Mouse (Mus musculus) neural tube, embryonic 13.5 days (tissue): ENCODE data around the gene Adcy7. TPM values are rescaled to one million over a fixed set of nuclear protein-coding genes. Genes with fewer than 3 reads are reported as not detected.

Experiments used
- ATAC-seq: fragments of 200-750 bp; cut with Nextera tagmentation; 2 replicates; pipeline ENCODE4 v1.8.0; 2017; ENCODE audit warnings: low read depth, mild to moderate bottlenecking, moderate TSS enrichment, moderate library complexity
- H3K27ac ChIP-seq: fragments of 300-500 bp; sonication (generic); replicated peaks from 2 replicates; pipeline ENCODE4 v1.5.1; 2015; ENCODE audit warnings: moderate library complexity, mild to moderate bottlenecking, inconsistent platforms
- H3K27me3 ChIP-seq: fragments of 300-500 bp; sonication (generic); 2 replicates; pipeline ENCODE4 v1.6.1; 2015; ENCODE audit warnings: mild to moderate bottlenecking, inconsistent platforms
- H3K36me3 ChIP-seq: fragments of 300-500 bp; sonication (generic); 2 replicates; pipeline ENCODE4 v1.6.1; 2015; ENCODE audit warnings: mild to moderate bottlenecking, inconsistent platforms
- H3K4me1 ChIP-seq: fragments of 300-500 bp; sonication (generic); replicated peaks from 2 replicates; pipeline ENCODE4 v1.6.1; 2015; ENCODE audit warnings: inconsistent platforms
- H3K4me2 ChIP-seq: fragments of 300-500 bp; sonication (generic); 2 replicates; pipeline ENCODE4 v1.6.1; 2015; ENCODE audit warnings: inconsistent platforms, mild to moderate bottlenecking, moderate library complexity
- H3K4me3 ChIP-seq: fragments of 300-500 bp; sonication (generic); 2 replicates; pipeline ENCODE4 v1.5.1; 2015; ENCODE audit warnings: mild to moderate bottlenecking, inconsistent platforms
- H3K9ac ChIP-seq: fragments of 300-500 bp; sonication (generic); 2 replicates; pipeline ENCODE4 v1.6.1; 2015; ENCODE audit warnings: moderate library complexity, mild to moderate bottlenecking, inconsistent platforms
- H3K9me3 ChIP-seq: fragments of 300-500 bp; sonication (generic); 2 replicates; pipeline ENCODE4 v1.6.1; 2016; ENCODE audit warnings: inconsistent platforms
- WGBS: fragments of 180-500 bp; shearing (Covaris S2); methylation state at CpG from one replicate; pipeline ENCODE4 v1.1.7; 2015; 5-methylcytosine and 5-hydroxymethylcytosine counted together
- polyA plus RNA-seq: library from polyadenylated mRNA; unstranded; fragments of >200 nt; fragmentation: Nextera tagmentation; extraction: Ambion mirVana; gene quantifications from 2 replicates; pipeline ENCODE4 v1.2.1, GENCODE M21; 2015

Adcy7 gene
- polyA plus RNA-seq, 1 experiment from 2014 or later = 3.2 TPM

DNA sequence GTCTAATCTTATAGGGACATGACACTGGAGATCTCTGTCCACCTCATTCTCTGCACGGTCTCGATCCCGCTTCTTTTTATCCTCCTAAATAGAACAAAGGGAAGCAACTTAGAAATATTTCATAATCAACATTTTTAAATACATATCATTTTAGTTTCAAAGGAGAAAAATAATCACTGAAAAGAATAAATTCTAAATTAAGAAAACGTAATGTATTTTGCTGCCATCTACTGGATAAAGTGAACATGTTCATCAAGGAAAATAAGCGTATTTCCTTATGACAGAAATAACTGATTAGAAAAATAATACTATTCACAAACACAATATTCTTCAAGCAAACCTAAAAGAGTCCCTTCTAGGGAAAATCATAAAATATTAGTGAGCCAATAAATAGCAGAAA lies 85.7 kb downstream of the Adcy7 start:
- no peak overlapping the region for H3K4me3 ChIP-seq
- no peak overlapping the region for H3K4me2 ChIP-seq
- no peak overlapping the region for H3K27ac ChIP-seq
- ATAC-seq = no peak
- no peaks in the 10 kb centered on the region for H3K9me3 ChIP-seq
- no peaks in the 10 kb centered on the region for H3K27me3 ChIP-seq
- H3K36me3 ChIP-seq = peaks cover 63% of the 10 kb centered on the region
- no peak overlapping the region for H3K9ac ChIP-seq
- WGBS = 91% methylated on average over 5 of the region's 5 CpGs
- H3K4me1 ChIP-seq = peaks cover 24% of the 10 kb centered on the region

DNA sequence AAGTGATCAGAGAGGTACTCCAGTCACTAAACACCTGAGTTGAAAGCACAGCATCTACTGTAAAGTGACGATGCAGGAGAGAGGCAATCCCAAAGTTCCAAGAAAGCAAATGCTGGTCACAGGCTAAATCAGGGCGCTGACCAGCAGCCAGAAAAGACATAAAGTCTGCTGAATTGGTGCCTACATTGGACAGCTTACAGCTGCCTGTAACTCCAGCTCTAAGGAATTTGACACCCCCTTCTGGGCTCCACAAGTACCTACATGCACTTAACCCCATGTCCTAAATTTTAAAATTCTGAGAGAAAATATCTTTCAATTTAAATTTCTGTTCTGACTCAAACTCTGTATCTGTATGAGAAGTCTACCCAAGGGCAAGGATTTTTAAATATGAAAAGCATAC lies 87.8 kb downstream of the Adcy7 start:
- Histone ChIP-seq H3K27ac (no peak overlapping the region), H3K4me3 (0 out of 2 replicates have a peak overlapping the region, but pooled peaks have one; percentile 99), H3K4me2 (peak overlapping the region; percentile 86), H3K9me3 (no peaks in the 10 kb centered on the region), H3K27me3 (no peaks in the 10 kb centered on the region; the same call in 1 of the 2 replicates), H3K9ac (0 out of 2 replicates have a peak overlapping the region, but pooled peaks have one; percentile 95), H3K36me3 (peaks cover 44% of the 10 kb centered on the region), H3K4me1 (peaks cover 24% of the 10 kb centered on the region)
- no peak for ATAC-seq
- 87% methylated on average over 2 of the region's 2 CpGs for WGBS

DNA sequence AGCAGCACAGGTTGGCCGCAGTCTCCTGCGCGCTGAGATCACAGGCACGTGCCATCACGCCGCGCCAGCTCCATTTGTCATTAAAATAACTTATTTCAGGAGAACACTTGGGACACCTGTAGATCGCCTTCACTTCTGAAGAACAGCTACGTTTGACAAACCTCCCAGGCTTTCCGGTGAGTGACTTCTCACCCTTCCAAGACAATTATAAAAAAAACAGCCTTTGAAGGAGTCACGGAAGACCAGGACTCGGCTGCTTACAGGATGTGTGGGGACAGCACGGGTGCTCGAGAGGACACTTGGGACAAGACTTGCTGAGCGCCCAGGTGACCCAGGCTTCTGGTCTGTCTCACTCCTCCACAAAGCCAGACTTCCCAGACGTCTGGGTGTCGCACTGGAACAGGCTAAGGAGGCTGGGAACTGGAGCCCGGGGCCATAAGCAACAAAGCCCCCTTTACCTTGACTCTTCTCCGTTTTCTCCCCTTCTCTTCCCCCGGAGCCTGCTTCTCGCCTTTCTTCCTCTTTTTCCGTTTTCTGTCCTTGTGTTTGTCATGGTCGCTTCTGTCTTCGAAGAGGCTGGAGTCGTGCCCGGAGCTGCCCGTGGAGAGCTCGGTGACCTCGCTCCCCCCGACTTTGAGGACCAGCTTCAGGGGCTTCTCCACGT lies 89.0 kb downstream of the Adcy7 start:
- no peaks in the 10 kb centered on the region; the same call in 1 of the 2 replicates for H3K27me3 ChIP-seq
- H3K4me3 ChIP-seq = peak overlapping the region; percentile 99
- ATAC-seq = peak; percentile 60
- H3K4me2 ChIP-seq = peak overlapping the region; percentile 86
- H3K36me3 ChIP-seq = peaks cover 32% of the 10 kb centered on the region
- 1% methylated on average over 31 of the region's 31 CpGs for WGBS
- peaks cover 24% of the 10 kb centered on the region for H3K4me1 ChIP-seq
- H3K27ac ChIP-seq = peak overlapping the region; percentile 89
- peak overlapping the region; percentile 95 for H3K9ac ChIP-seq
- no peaks in the 10 kb centered on the region for H3K9me3 ChIP-seq

DNA sequence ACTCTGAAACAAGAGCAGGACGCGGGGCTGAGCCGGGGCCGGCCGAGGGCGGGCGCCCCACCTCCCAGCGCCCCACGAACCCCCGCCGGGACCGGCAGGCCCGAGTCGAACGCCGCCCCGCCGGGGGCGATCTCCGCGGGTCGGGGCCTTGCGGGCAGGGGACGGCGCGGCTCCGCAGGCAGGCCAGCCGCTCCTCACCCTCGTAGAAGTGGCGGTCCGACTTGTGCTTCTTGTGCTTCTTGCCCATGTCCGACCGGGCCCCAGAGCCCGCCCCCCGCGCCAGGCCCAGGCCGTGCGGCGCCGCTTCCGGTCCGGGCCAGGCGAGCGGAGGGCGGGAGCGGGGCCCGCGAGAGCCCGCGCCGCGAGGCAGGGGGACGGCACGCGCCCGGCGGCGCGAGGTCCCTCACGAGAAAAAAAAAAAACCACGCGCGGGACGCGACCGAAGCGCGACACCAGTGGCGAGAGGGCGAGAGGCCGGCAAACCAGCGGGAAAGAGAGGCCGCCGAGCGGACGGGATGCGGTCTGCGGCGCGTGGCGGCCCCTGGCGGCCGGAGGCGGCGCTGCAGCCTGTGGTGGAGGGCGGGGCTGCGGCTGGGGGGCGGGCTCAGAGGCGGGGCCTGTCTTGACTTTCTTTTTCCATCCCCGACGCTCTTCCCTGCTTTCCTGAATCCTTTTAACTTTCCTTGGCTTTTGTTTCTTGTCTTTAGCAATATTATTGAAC lies 89.7 kb downstream of the Adcy7 start, which contains the start of gene Brd7:
TSS of gene Brd7 (minus strand) at position 487 of the 721 bp plus-strand sequence.
- H3K27me3 ChIP-seq = no peaks in the 10 kb centered on the region; the same call in 1 of the 2 replicates
- WGBS = under 1% methylated on average over 80 of the region's 91 CpGs
- peak; percentile 91 for ATAC-seq
- peaks cover 25% of the 10 kb centered on the region for H3K36me3 ChIP-seq
- peaks cover 24% of the 10 kb centered on the region for H3K4me1 ChIP-seq
- peak within 1 kb of the TSS; percentile 99 for H3K4me3 ChIP-seq
- no peaks in the 10 kb centered on the region for H3K9me3 ChIP-seq
- peak within 1 kb of the TSS; percentile 86 for H3K4me2 ChIP-seq
- H3K27ac ChIP-seq = peak within 1 kb of the TSS; percentile 89
- H3K9ac ChIP-seq = peak within 1 kb of the TSS; percentile 95

DNA sequence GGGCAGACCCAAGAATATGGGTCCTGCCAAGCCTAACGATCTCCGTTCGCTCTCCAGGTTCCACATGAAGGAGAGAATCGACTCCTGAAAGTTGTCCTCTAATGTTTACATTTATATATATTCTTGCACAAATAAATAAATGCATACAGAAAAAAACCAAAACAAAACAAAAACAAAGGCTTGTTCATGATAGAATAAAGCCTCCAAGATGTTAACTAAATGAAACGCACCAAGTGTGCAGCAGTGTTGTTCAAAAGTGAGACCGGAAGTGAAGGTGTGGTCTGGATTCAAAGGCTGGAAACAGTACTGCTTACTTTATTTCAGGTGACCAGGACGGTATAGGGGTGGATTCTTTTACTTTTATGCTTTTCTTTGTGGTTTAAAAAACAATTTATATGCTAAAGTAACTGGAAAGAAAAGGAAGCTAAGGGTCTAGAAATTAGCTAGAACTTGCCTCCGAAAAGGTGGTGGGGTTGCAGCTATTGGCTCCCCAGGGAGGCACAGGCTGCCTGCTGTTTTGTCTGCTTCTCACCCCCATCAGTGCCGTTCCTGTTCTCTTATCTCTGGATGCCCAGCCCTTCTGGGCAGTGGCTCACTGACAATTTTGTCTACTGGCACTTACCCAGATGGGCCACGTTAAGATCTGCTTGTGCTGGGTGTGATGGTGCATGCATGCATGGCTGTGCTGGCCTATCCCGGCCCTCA lies 90.4 kb downstream of the Adcy7 start:
- Histone ChIP-seq H3K9me3 (no peaks in the 10 kb centered on the region), H3K36me3 (peaks cover 18% of the 10 kb centered on the region), H3K9ac (peak overlapping the region; percentile 43; the same call in 1 of the 2 replicates), H3K4me3 (peak overlapping the region; percentile 99), H3K27ac (no peak overlapping the region), H3K4me1 (peaks cover 24% of the 10 kb centered on the region), H3K27me3 (no peaks in the 10 kb centered on the region; the same call in 1 of the 2 replicates), H3K4me2 (peak overlapping the region; percentile 86)
- 40% methylated on average over 11 of the region's 11 CpGs for WGBS
- ATAC-seq = no peak; the same call in 1 of the 2 replicates

DNA sequence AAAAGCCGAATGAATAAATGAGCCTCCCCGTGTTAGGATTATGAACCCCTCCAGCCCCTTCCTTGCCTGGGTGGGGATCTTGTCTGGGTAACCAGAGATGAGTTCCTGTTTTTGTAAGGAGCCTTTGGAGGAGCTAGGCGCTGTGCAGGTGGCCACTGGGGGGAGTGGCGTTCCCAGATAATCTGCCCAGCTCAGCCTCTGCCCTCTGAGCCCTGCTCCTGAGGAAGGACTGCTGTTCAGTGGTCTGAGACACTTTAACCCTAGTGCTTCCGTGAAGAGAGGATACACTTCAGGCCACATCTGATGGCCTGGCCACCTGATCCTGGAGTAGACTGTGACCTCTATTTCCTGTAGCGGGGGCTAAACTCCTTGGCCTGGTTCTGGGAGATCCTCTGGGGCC lies 97.0 kb downstream of the Adcy7 start:
- H3K27ac ChIP-seq = no peak overlapping the region
- 20% methylated on average over 6 of the region's 6 CpGs for WGBS
- no peak overlapping the region for H3K4me2 ChIP-seq
- ATAC-seq = no peak
- H3K9me3 ChIP-seq = no peaks in the 10 kb centered on the region
- no peak overlapping the region for H3K4me3 ChIP-seq
- no peak overlapping the region for H3K9ac ChIP-seq
- no peaks in the 10 kb centered on the region; the same call in none of the 2 replicates for H3K27me3 ChIP-seq
- peaks cover 6% of the 10 kb centered on the region; the same call in 1 of the 2 replicates for H3K4me1 ChIP-seq
- H3K36me3 ChIP-seq = no peaks in the 10 kb centered on the region

DNA sequence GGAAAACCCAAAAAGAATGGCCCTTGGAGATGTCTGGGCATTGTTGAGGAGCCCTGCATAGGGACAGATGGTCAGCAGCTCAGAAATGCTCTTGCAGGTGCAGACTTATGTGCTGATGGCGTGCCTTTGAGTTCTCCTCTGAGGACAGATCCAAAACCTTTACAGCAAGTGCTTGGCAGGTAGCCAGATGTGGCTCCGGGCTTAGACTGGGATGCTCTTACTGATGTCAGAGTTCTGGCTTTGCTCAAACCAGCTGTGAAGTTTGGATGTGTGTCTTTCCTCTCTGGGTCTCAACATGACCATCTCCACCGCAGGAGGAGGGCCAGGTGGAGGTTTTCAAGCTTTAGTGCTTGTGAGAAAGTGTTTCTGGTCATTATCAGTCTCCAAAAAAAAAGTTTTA lies 97.6 kb downstream of the Adcy7 start:
- Histone ChIP-seq H3K27ac (no peak overlapping the region), H3K4me3 (no peak overlapping the region), H3K4me1 (peaks cover 6% of the 10 kb centered on the region; the same call in 1 of the 2 replicates), H3K36me3 (no peaks in the 10 kb centered on the region), H3K9ac (no peak overlapping the region), H3K9me3 (no peaks in the 10 kb centered on the region), H3K4me2 (no peak overlapping the region), H3K27me3 (no peaks in the 10 kb centered on the region; the same call in 1 of the 2 replicates)
- WGBS = 48% methylated on average over 3 of the region's 3 CpGs
- no peak for ATAC-seq

DNA sequence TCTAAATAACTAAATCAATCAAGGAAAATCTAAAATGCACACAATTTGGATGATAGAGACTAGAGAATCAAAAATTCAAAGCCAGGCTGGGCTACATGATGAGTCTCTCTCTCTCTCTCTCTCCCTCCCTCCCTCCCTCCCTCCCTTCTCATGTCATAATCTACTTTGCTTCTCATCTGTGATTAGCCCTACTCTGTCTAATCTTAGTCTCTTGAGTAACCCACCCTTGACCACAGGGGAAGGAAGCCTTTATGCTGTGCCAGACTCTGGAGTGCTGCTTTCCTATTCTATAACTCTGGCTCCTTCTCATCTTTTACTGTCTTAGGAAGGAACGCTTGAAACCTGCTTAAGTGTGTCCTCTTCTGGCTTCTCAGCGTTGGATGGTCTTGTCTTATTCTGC lies 99.3 kb downstream of the Adcy7 start:
- no peak overlapping the region for H3K27ac ChIP-seq
- WGBS = 85% methylated on average over 2 of the region's 2 CpGs
- H3K36me3 ChIP-seq = no peaks in the 10 kb centered on the region
- H3K4me3 ChIP-seq = no peak overlapping the region
- H3K27me3 ChIP-seq = no peaks in the 10 kb centered on the region; the same call in 1 of the 2 replicates
- no peak for ATAC-seq
- H3K4me2 ChIP-seq = no peak overlapping the region
- H3K4me1 ChIP-seq = peaks cover 18% of the 10 kb centered on the region
- no peak overlapping the region for H3K9ac ChIP-seq
- no peaks in the 10 kb centered on the region for H3K9me3 ChIP-seq

DNA sequence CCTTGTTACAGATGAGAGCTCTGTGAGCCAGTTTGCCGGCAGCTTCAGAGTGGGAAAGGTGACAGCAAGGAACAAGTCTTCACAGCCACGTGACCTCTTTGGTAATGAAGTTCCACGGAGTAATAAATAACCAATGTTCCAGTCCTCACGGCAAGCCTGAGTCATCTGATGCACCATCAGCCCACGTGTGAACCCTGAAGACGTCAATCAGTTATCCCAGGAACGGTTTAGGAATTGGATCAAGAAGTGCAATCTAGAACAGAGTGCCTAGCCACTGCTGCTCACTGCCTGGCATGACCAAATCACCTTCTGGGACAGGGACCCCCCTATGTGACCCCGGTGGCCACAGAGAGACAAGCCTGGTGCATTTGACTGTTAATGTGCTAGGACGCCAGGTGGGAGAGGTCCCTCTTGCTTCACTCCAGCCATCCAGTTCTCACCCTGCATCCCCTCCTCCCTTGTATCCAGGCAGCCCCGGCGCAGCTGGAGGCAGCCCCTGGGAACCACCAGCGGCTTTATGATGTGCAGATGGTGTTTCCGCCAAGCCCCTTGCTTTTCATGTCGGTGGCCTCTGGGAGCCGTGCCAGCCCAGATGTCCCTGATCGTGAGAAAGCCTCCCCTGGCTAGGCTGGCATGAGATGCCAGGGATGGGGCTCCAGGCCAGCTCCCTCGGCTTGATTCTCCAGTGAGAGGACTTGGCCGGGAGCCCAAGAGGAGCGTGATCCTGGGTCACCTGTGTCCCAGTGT lies 104.8 kb downstream of the Adcy7 start:
- 0 out of 2 replicates have a peak overlapping the region, but pooled peaks have one; percentile 3 for H3K4me2 ChIP-seq

More for the DNA sequence above, 104.8 kb downstream of the Adcy7 start:
- Histone ChIP-seq H3K36me3 (no peaks in the 10 kb centered on the region), H3K27me3 (0 out of 2 replicates have a peak, but pooled peaks cover 3% of the 10 kb centered on the region), H3K4me1 (peaks cover 33% of the 10 kb centered on the region), H3K9me3 (no peaks in the 10 kb centered on the region), H3K9ac (no peak overlapping the region), H3K4me3 (no peak overlapping the region), H3K27ac (peak overlapping the region; percentile 46)
- ATAC-seq = peak; percentile 90
- 23% methylated on average over 19 of the region's 19 CpGs for WGBS
